Mouse (Mus musculus) forebrain, embryonic 16.5 days (tissue): ENCODE results near the gene Gm10392. TPM values are rescaled to one million over a fixed set of nuclear protein-coding genes. Genes with fewer than 3 reads are reported as not detected.
"Not testable (repeated sequence)": the region's sequence is repeated elsewhere in the genome, so short reads cannot be mapped to it uniquely, and the experiment has no call there.

ENCODE experiments used
- ATAC-seq: fragments of 200-750 bp; cut with Nextera tagmentation; 2 replicates; pipeline ENCODE4 v1.8.0; 2017; ENCODE audit warnings: mild to moderate bottlenecking, moderate library complexity
- H3K27ac ChIP-seq: fragments of 300-500 bp; sonication (generic); 2 replicates; pipeline ENCODE4 v1.5.1; 2014; ENCODE audit warnings: low read length, control low read depth
- H3K27me3 ChIP-seq: fragments of 300-500 bp; sonication (generic); replicated peaks from 2 replicates; pipeline ENCODE4 v1.6.1; 2014; ENCODE audit warnings: low read length; ENCODE audit not compliant: control insufficient read depth, insufficient read depth
- H3K36me3 ChIP-seq: fragments of 300-500 bp; sonication (generic); 2 replicates; pipeline ENCODE4 v1.6.1; 2014; ENCODE audit not compliant: control insufficient read depth, insufficient read depth
- H3K4me1 ChIP-seq: fragments of 300-500 bp; sonication (generic); replicated peaks from 2 replicates; pipeline ENCODE4 v1.6.1; 2014; ENCODE audit warnings: low read length; ENCODE audit not compliant: control insufficient read depth, insufficient read depth
- H3K4me2 ChIP-seq: fragments of 300-500 bp; sonication (generic); 2 replicates; pipeline ENCODE4 v1.6.1; 2014; ENCODE audit warnings: mild to moderate bottlenecking, low read length, control low read depth
- H3K4me3 ChIP-seq: fragments of 300-500 bp; sonication (generic); replicated peaks from 2 replicates; pipeline ENCODE4 v1.5.1; 2014; ENCODE audit warnings: mild to moderate bottlenecking, low read length, control low read depth
- H3K9ac ChIP-seq: fragments of 300-500 bp; sonication (generic); replicated peaks from 2 replicates; pipeline ENCODE4 v1.6.1; 2014; ENCODE audit warnings: low read depth, low read length, control low read depth
- H3K9me3 ChIP-seq: fragments of 300-500 bp; sonication (generic); 2 replicates; pipeline ENCODE4 v1.6.1; 2016; ENCODE audit warnings: low read length; ENCODE audit not compliant: control insufficient read depth
- WGBS: fragments of 180-500 bp; shearing (Covaris S2); extraction: QIAGEN DNeasy Blood & Tissue Kit; methylation state at CpG from one replicate; pipeline ENCODE4 v1.1.7; 2014; 5-methylcytosine and 5-hydroxymethylcytosine counted together
- polyA plus RNA-seq: library from polyadenylated mRNA; unstranded; fragments of >200 nt; fragmentation: Nextera tagmentation; extraction: Ambion mirVana; gene quantifications from 2 replicates; pipeline ENCODE4 v1.2.1, GENCODE M21; 2015

Gene Gm10392
- polyA plus RNA-seq: not detected in 2 replicates

DNA sequence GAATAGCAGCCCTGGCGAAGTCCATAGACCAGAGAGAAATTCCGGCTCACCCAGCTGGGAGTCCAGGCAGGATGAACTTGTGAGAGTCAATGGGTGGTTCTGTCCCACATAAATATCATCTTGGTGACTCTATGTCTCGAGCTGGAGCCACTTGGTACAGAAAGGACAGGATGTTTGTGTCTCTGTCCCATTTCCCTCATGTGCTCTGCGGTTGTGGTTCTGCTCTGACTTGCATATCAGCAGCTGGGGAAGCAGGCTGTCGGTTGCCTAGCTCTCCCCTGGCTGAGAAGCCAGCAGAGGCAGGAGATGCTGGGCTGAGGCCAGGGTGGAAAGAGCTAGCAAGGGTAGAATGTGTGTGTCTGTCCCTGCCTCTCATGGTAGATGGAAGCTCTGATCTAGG lies at the start of gene Gm10392:
TSS of gene Gm10392 (minus strand) at position 156 of the 400 bp plus-strand sequence.
- WGBS: 71% methylated on average over 5 of the region's 5 CpGs
- peaks cover 23% of the 10 kb centered on the region for H3K4me1 ChIP-seq
- no peak within 1 kb of the TSS for H3K4me3 ChIP-seq
- no peak within 1 kb of the TSS for H3K27ac ChIP-seq
- peaks cover 6% of the 10 kb centered on the region; the same call in 1 of the 2 replicates for H3K27me3 ChIP-seq
- ATAC-seq: no peak
- H3K4me2 ChIP-seq: no peak within 1 kb of the TSS
- H3K36me3 ChIP-seq: no peaks in the 10 kb centered on the region
- no peak within 1 kb of the TSS for H3K9ac ChIP-seq
- no peaks in the 10 kb centered on the region for H3K9me3 ChIP-seq

DNA sequence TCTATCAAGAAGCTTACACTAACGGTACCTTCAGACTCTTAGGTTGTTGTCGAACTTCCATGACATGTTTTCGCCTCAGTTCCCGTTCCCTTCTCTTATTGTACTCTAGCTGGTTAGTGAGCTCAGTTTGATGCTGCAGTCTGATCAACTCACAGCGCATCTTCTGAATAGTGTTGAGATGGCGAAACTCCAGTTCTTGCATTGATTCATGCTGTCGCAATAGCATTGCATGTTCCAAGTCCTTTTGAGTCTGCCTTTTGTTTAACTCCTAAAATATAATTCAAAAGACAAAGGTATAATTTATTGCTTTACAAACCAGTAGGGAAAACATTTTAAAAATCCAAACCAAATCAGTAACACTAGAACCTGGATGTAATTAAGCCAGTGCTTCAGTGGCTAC lies 26.3 kb upstream of the Gm10392 start:
- H3K9me3 ChIP-seq: no peaks in the 10 kb centered on the region
- H3K4me1 ChIP-seq: no peaks in the 10 kb centered on the region
- no peak overlapping the region for H3K4me3 ChIP-seq
- H3K4me2 ChIP-seq: no peak overlapping the region
- H3K9ac ChIP-seq: no peak overlapping the region
- ATAC-seq: no peak
- H3K36me3 ChIP-seq: peaks cover 41% of the 10 kb centered on the region
- no peak overlapping the region for H3K27ac ChIP-seq
- H3K27me3 ChIP-seq: no peaks in the 10 kb centered on the region
- WGBS: 92% methylated on average over 7 of the region's 7 CpGs

DNA sequence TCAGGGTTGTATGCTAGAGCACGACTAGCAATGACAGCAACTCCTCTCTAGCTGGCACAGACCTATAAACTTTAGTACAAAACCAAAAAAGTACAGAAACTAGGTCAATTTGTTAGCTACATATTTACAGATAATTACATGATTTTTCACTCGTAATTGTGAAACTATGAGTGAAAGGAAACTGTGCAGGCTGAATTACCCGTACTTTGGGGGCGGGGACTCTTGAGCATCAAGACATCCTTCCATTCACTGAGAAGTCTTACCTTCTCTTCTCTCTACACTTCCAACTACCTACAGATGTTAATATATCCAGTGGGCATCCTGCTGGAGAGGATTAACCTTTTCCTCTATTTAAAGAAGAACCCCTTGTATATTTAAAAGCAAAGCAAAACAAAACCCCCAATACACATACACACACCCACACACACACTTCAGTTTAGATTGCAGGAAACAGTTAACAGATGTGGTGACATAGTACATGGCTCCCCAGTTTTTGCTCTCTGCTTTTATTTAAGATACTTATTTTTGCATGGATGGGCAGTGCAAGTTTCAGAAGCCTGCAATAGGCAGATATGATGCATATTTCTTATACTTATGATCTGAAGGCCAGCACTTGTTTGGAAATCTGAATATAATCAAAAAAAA lies 13.3 kb upstream of the Gm10392 start:
- WGBS: 85% methylated on average over 4 of the region's 4 CpGs
- Histone ChIP-seq H3K9me3 (no peaks in the 10 kb centered on the region), H3K27ac (no peak overlapping the region), H3K9ac (no peak overlapping the region), H3K4me2 (no peak overlapping the region), H3K27me3 (no peaks in the 10 kb centered on the region), H3K4me1 (no peaks in the 10 kb centered on the region), H3K36me3 (peaks cover 6% of the 10 kb centered on the region), H3K4me3 (no peak overlapping the region)
- no peak for ATAC-seq

DNA sequence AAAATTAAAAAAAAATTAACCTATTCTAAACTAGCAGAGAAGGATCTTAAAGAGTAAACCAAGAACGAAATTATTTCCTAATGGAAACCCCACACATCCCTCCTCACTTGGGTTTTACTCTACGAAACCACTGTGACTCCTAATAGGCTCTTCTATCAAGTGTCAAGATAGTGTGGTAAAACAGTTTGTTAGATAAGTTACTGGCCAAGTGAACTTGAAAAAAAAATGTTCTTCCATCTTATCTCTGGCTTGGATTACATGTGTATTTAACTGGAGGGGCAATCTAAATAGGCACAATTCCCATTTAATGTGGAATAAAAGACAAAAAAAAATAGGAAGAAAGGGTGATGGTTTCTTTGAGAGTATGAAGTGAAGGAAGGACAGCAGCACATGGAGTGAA lies 11.9 kb upstream of the Gm10392 start:
- H3K4me2 ChIP-seq: no peak overlapping the region
- no peaks in the 10 kb centered on the region; the same call in 1 of the 2 replicates for H3K36me3 ChIP-seq
- H3K9me3 ChIP-seq: no peaks in the 10 kb centered on the region
- no peak for ATAC-seq
- no peak overlapping the region for H3K4me3 ChIP-seq
- H3K27me3 ChIP-seq: no peaks in the 10 kb centered on the region
- no peak overlapping the region for H3K9ac ChIP-seq
- H3K4me1 ChIP-seq: no peaks in the 10 kb centered on the region
- WGBS: 93% methylated on average over 2 of the region's 2 CpGs
- H3K27ac ChIP-seq: no peak overlapping the region

DNA sequence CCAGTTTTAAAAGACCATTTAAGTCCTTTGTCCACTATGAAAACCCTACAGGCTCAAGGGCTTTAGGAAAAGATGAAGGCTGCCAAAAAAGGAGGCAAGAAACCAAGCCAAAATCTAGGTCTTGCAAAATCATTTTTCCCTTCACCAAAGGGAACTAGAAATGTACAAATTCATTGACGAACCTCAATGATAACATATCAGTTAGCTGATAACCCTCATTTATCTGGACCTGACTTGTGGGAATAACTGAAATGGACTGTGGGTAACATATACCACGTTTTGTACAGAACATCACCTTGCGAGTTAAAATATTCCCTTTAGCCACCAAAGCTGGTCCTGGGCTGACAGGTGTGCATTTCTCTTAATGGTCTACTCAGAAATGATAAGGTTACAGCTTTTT lies 10.6 kb upstream of the Gm10392 start:
- Histone ChIP-seq H3K4me1 (no peaks in the 10 kb centered on the region), H3K9me3 (no peaks in the 10 kb centered on the region), H3K4me2 (no peak overlapping the region), H3K36me3 (no peaks in the 10 kb centered on the region), H3K4me3 (no peak overlapping the region), H3K9ac (no peak overlapping the region), H3K27ac (no peak overlapping the region), H3K27me3 (no peaks in the 10 kb centered on the region)
- ATAC-seq: no peak
- 93% methylated on average over 3 of the region's 3 CpGs for WGBS

DNA sequence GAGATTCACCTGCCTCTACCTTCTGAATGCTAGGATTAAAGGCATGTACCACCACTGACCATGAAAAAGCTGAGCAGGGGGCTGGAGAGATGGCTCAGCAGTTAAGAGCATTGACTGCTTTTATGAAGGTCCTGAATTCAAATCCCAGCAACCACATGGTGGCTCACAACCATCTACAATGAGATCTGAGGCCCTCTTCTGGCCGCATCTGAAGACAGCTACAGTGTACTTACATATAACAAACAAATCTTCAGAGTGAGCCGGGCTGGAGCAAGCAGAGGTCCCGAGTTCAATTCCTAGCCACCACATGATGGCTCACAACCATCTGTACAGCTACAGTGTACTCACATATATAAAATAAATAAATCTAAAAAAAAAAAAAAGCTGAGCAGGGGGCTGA lies 9.4 kb upstream of the Gm10392 start:
- 91% methylated on average over 3 of the region's 3 CpGs for WGBS
- H3K9ac ChIP-seq, H3K27me3 ChIP-seq, H3K36me3 ChIP-seq, H3K4me2 ChIP-seq, H3K4me1 ChIP-seq, H3K4me3 ChIP-seq, ATAC-seq, H3K27ac ChIP-seq, H3K9me3 ChIP-seq: not testable (repeated sequence)

DNA sequence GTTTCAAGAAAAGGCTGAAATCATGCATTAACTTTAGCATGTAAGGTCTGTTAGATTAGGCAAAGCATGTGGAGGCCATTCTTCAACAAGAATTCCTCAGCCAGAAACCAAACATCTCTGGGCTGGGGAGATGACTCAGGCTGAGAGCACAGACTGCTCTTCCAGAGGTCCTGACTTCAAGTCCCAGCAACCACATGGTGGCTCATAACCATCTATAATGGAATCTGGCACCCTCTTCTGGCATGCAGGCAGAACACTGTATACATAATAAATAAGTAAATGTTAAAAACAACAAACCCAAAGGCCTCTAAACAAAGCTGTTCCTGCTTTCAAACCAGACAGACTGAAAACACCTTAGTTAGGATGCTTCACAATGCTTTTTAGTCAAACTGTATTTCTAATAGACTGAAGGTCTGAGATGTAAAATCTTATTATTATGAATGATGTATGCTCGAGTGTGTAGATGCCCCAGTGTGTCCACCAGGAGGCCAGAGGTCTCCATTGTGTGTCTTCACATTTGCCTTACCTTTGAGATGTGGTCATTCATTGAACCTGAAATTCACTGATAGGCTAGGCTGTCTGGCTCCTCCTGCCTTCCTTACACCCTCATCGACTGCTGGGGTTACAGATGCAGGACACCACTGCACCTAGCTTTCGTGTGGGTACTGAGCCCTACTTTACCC lies 6.9 kb upstream of the Gm10392 start:
- Histone ChIP-seq H3K4me3 (no peak overlapping the region), H3K4me2 (no peak overlapping the region), H3K36me3 (no peaks in the 10 kb centered on the region), H3K4me1 (no peaks in the 10 kb centered on the region), H3K27ac (no peak overlapping the region), H3K27me3 (no peaks in the 10 kb centered on the region), H3K9me3 (no peaks in the 10 kb centered on the region), H3K9ac (no peak overlapping the region)
- WGBS: 76% methylated on average over 3 of the region's 3 CpGs
- ATAC-seq: no peak

DNA sequence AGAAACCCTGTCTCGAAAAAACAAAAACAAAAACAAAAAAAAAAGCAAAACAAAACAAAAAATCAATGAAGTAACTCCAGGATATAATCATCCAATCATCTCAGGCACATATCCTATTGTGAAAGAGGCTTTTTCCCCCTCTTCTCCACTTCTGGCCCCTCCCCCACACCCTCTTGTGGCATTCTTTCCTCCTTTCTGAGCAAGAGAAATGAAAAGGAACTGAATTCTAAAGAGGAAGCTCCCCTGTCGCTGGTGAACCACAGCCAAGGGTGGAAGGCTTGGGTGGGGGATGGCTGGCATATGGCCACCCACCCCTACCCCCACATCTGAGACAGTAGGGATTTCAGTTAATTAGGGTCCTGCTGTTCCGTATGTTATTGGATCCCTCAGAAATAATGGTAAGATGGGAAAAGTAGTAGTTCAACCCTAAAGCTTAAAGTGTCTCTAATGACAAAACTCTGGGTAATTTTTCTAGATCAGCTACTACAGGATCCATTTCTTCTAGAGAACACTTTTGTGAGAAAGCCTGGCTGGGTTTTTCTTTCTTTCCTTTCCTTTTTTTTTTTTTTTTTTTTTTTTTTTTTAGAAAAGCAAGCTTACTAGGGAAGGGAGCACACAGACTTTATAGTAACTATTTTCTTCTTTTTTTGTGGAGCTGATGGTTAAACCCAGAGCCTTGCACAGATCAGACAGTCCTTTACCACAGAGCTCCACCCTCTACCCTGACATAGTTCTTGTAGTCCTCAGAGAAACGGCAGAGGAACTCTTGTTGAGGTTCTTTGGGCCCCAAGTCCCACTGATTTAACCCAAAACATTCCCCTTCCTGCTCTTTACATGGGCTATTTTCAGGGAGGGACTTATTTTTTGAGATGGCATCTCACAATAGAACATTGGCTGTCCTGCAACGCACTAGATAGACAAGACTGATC lies 1.9 kb upstream of the Gm10392 start:
- Histone ChIP-seq H3K36me3 (no peaks in the 10 kb centered on the region), H3K4me3 (no peak overlapping the region), H3K27ac (no peak overlapping the region), H3K9ac (no peak overlapping the region), H3K27me3 (peaks cover 6% of the 10 kb centered on the region; the same call in 1 of the 2 replicates), H3K4me2 (no peak overlapping the region), H3K9me3 (no peaks in the 10 kb centered on the region), H3K4me1 (peaks cover 5% of the 10 kb centered on the region)
- 36% methylated on average over 5 of the region's 5 CpGs for WGBS
- ATAC-seq: no peak
